Mouse (Mus musculus): ENCODE results near the gene Traip.

The Traip gene

GRCm38 (mm10) chr9:107949922-107950235 lies at the start of gene Traip:
Traip (plus strand) TSS chr9:107950136.
- no peak for DNase-seq (ENCODE audit: inconsistent ontology term)

GRCm38 (mm10) chr9:107900840-107901626 lies 48.9 kb upstream of the Traip start:
- DNase-seq (ENCODE audit: inconsistent ontology term), result peak; percentile 68

- no peak for DNase-seq (ENCODE audit: inconsistent ontology term)
Observed at GRCm38 (mm10) chr9:107901627-107901914, 48.4 kb upstream of the Traip start.

GRCm38 (mm10) chr9:107904726-107905125 lies 45.2 kb upstream of the Traip start:
- peak; percentile 71 for DNase-seq (ENCODE audit: inconsistent ontology term)

GRCm38 (mm10) chr9:107906252-107906966 lies 43.5 kb upstream of the Traip start, which contains the start of gene Mst1r:
Mst1r (plus strand) TSS chr9:107906873.
- DNase-seq (ENCODE audit: inconsistent ontology term), result peak; percentile 53

GRCm38 (mm10) chr9:107906967-107907800 lies 42.8 kb upstream of the Traip start:
- DNase-seq (ENCODE audit: inconsistent ontology term), result no peak

- no peak for DNase-seq (ENCODE audit: inconsistent ontology term)
Observed at GRCm38 (mm10) chr9:107907801-107908120, 42.2 kb upstream of the Traip start.

- no peak for DNase-seq (ENCODE audit: inconsistent ontology term)
Observed at GRCm38 (mm10) chr9:107908410-107909158, 41.4 kb upstream of the Traip start.

GRCm38 (mm10) chr9:107910025-107910769 lies 39.7 kb upstream of the Traip start:
- DNase-seq (ENCODE audit: inconsistent ontology term), result no peak

GRCm38 (mm10) chr9:107914764-107915420 lies 35.0 kb upstream of the Traip start:
- DNase-seq (ENCODE audit: inconsistent ontology term), result no peak

- DNase-seq (ENCODE audit: inconsistent ontology term), result peak; percentile 37
Observed at GRCm38 (mm10) chr9:107917895-107918608, 31.9 kb upstream of the Traip start.

- no peak for DNase-seq (ENCODE audit: inconsistent ontology term)
Observed at GRCm38 (mm10) chr9:107918884-107919283, 31.1 kb upstream of the Traip start.

- no peak for DNase-seq (ENCODE audit: inconsistent ontology term)
Observed at GRCm38 (mm10) chr9:107919441-107919840, 30.5 kb upstream of the Traip start.

- no peak for DNase-seq (ENCODE audit: inconsistent ontology term)
Observed at GRCm38 (mm10) chr9:107923021-107923420, 26.9 kb upstream of the Traip start.

GRCm38 (mm10) chr9:107923956-107924355 lies 26.0 kb upstream of the Traip start:
- DNase-seq (ENCODE audit: inconsistent ontology term), result no peak

GRCm38 (mm10) chr9:107925251-107925650 lies 24.7 kb upstream of the Traip start:
- no peak for DNase-seq (ENCODE audit: inconsistent ontology term)

GRCm38 (mm10) chr9:107926920-107927420 lies 23.0 kb upstream of the Traip start:
- no peak for DNase-seq (ENCODE audit: inconsistent ontology term)

GRCm38 (mm10) chr9:107927749-107928148 lies 22.2 kb upstream of the Traip start:
- no peak for DNase-seq (ENCODE audit: inconsistent ontology term)

GRCm38 (mm10) chr9:107928169-107928568 lies 21.8 kb upstream of the Traip start, which contains the start of gene Actl11:
Actl11 (plus strand) TSS chr9:107928469.
- no peak for DNase-seq (ENCODE audit: inconsistent ontology term)

GRCm38 (mm10) chr9:107932221-107932620 lies 17.7 kb upstream of the Traip start:
- no peak for DNase-seq (ENCODE audit: inconsistent ontology term)
